Mouse (Mus musculus): ENCODE data around the gene Ccni.

DNA sequence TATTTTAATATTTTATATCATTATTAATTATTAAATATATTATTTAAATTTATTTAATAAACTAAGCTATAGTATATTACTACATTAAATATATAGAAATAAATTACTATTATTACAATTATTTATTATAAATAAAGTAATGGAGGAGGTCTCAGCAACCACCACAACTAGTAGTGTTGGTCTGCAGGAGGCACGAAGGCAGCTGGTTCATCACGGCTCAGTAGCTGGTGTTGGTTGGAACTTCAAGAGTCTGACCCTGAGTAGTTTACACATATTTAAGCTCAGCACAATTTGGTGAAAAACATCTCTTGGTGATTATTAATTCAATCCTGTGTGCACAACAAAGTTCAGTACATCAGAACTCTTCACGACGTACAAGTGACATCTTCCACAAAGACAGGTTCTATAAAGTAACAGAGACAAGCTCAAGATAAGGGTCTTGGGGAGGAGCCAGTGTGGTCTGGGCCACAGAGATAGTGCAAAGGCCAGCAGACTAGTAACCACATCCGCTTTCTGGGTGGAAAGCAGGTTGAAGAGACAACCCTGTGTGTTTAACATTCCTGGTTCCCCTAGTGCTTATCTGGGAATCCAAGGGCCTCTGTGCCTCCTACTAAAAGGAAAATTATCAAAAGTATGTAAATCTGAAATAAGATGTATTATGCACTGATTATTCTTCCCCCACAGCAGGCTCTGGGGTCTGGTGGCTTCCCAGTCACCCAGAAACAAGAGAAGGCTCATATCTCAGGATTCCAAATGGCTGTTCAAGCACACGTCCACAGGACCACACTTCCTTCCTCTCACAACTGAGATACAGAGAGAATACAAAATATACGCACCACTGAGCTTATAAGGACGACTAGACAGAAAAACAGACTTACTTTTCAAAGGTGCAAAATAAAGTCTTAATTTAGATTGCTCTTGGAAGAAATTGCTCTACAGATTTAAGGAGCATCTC, 33.6 kb upstream of the Ccni start:
- TF ChIP-seq CTCF (IDR thresholded peaks at IDR 0.05; ENCODE audit: low read depth), result no peak
- peak; percentile 97 for TF ChIP-seq EP300 (IDR thresholded peaks at IDR 0.05; ENCODE audit: low read depth)

Data from liver, embryonic 14.5 days (tissue).